Mouse (Mus musculus) lung, postnatal 4 days (tissue): ENCODE measurements at regions not wholly inside any gene's neighbourhood (a gene's known extent, or its start where the extent isn't known, plus 50 kb on each side); places are given as distances from the start of the nearest gene placed in this dataset.

ENCODE experiments used
- DNase-seq, 2 experiments: peaks; one replicate each; pipeline ENCODE4 v3.0.0; 2021

- no peak for DNase-seq
Measured at GRCm38 (mm10) chr8:8482707-8483480, 178.1 kb downstream of the Efnb2 start.

- DNase-seq, result no peak
Measured at GRCm38 (mm10) chr8:8477456-8477855, 183.6 kb downstream of the Efnb2 start.

- no peak for DNase-seq
Measured at GRCm38 (mm10) chr8:8468552-8468951, 192.5 kb downstream of the Efnb2 start.

- no peak for DNase-seq
Measured at GRCm38 (mm10) chr8:8466526-8467244, 194.4 kb downstream of the Efnb2 start.

GRCm38 (mm10) chr8:8462455-8462854 lies 198.6 kb downstream of the Efnb2 start:
- DNase-seq, result no peak

GRCm38 (mm10) chr8:8457536-8457935 lies 203.5 kb downstream of the Efnb2 start:
- DNase-seq, result no peak

GRCm38 (mm10) chr8:8453944-8454343 lies 207.1 kb downstream of the Efnb2 start:
- DNase-seq, result no peak

GRCm38 (mm10) chr8:8452226-8452625 lies 208.8 kb downstream of the Efnb2 start:
- DNase-seq, result peak; percentile 11 to 27

GRCm38 (mm10) chr8:8448911-8449310 lies 212.1 kb downstream of the Efnb2 start:
- DNase-seq, result no peak

GRCm38 (mm10) chr8:8441568-8441967 lies 219.5 kb downstream of the Efnb2 start:
- DNase-seq, result no peak

- DNase-seq, result peak; percentile 7 to 26
Measured at GRCm38 (mm10) chr8:8440903-8441302, 220.1 kb downstream of the Efnb2 start.

- DNase-seq, result no peak
Measured at GRCm38 (mm10) chr8:8426201-8426600, 234.8 kb downstream of the Efnb2 start.

GRCm38 (mm10) chr8:8423443-8423842 lies 237.6 kb downstream of the Efnb2 start:
- DNase-seq, result no peak

- no peak for DNase-seq
Measured at GRCm38 (mm10) chr8:8421713-8422112, 239.3 kb downstream of the Efnb2 start.

- DNase-seq, result no peak
Measured at GRCm38 (mm10) chr8:8419360-8420330, 241.4 kb downstream of the Efnb2 start.

- no peak for DNase-seq
Measured at GRCm38 (mm10) chr8:8418929-8419328, 242.1 kb downstream of the Efnb2 start.

GRCm38 (mm10) chr8:8418525-8418924 lies 242.5 kb downstream of the Efnb2 start:
- no peak for DNase-seq

- no peak for DNase-seq
Measured at GRCm38 (mm10) chr8:8416092-8416701, 244.8 kb downstream of the Efnb2 start.

GRCm38 (mm10) chr8:8407357-8407756 lies 253.7 kb downstream of the Efnb2 start:
- DNase-seq, result peak in 1 of 2 experiments; percentile 6

GRCm38 (mm10) chr8:8403410-8403809 lies 257.6 kb downstream of the Efnb2 start:
- DNase-seq, result no peak

GRCm38 (mm10) chr8:8392303-8392702 lies 268.7 kb downstream of the Efnb2 start:
- DNase-seq, result no peak

- DNase-seq, result no peak
Measured at GRCm38 (mm10) chr8:8391321-8391720, 269.7 kb downstream of the Efnb2 start.

GRCm38 (mm10) chr8:8378248-8378647 lies 282.8 kb downstream of the Efnb2 start:
- no peak for DNase-seq
